Mouse (Mus musculus) urinary bladder, adult 2 months (tissue): ENCODE results near the gene Lancl3. TPM values are rescaled to one million over a fixed set of nuclear protein-coding genes. Genes with fewer than 3 reads are reported as not detected.
A peak's percentile ranks its signal among the peaks of the same experiment; 100 is the strongest.

Experiments
- DNase-seq: peaks from one replicate; pipeline ENCODE4 v3.0.0; 2022; ENCODE audit warnings: low spot score
- polyA plus RNA-seq: library from polyadenylated mRNA; depleted of rRNA; stranded (reverse); fragments of >200 nt; gene quantifications from 2 replicates; pipeline ENCODE4 v1.2.3, GENCODE M21; 2012; rRNA removed

The Lancl3 gene
- polyA plus RNA-seq = 3.4 and 3.5 TPM in 2 replicates

- peak; percentile 30 for DNase-seq
Measured at GRCm38 (mm10) chrX:9199761-9200371, at the start of gene Lancl3. Gene Lancl3 (plus strand): TSS chrX:9199902.

- DNase-seq = no peak
Measured at GRCm38 (mm10) chrX:9179011-9179410, 20.7 kb upstream of the Lancl3 start.

- DNase-seq = no peak
Measured at GRCm38 (mm10) chrX:9181570-9181969, 18.1 kb upstream of the Lancl3 start.

- peak; percentile 33 for DNase-seq
Measured at GRCm38 (mm10) chrX:9200380-9200917, 747 bp downstream of the Lancl3 start.

- no peak for DNase-seq
Measured at GRCm38 (mm10) chrX:9201954-9202353, 2.3 kb downstream of the Lancl3 start.

- DNase-seq = no peak
Measured at GRCm38 (mm10) chrX:9202781-9203405, 3.2 kb downstream of the Lancl3 start.

- DNase-seq = no peak
Measured at GRCm38 (mm10) chrX:9205121-9205520, 5.4 kb downstream of the Lancl3 start.

- no peak for DNase-seq
Measured at GRCm38 (mm10) chrX:9216244-9216643, 16.5 kb downstream of the Lancl3 start.

- no peak for DNase-seq
Measured at GRCm38 (mm10) chrX:9219570-9219969, 19.9 kb downstream of the Lancl3 start.

GRCm38 (mm10) chrX:9221206-9221605 is 21.5 kb downstream of the Lancl3 start:
- no peak for DNase-seq

GRCm38 (mm10) chrX:9221736-9222135 is 22.0 kb downstream of the Lancl3 start:
- DNase-seq = no peak

GRCm38 (mm10) chrX:9222412-9223221 is 22.9 kb downstream of the Lancl3 start:
- DNase-seq = no peak

GRCm38 (mm10) chrX:9227105-9227504 is 27.4 kb downstream of the Lancl3 start:
- DNase-seq = no peak

GRCm38 (mm10) chrX:9240737-9241591 is 41.3 kb downstream of the Lancl3 start:
- no peak for DNase-seq

- no peak for DNase-seq
Measured at GRCm38 (mm10) chrX:9243381-9243864, 43.7 kb downstream of the Lancl3 start.

- no peak for DNase-seq
Measured at GRCm38 (mm10) chrX:9244603-9245336, 45.1 kb downstream of the Lancl3 start.

GRCm38 (mm10) chrX:9248911-9249310 is 49.2 kb downstream of the Lancl3 start:
- DNase-seq = no peak

- no peak for DNase-seq
Measured at GRCm38 (mm10) chrX:9253990-9254389, 54.3 kb downstream of the Lancl3 start.

- no peak for DNase-seq
Measured at GRCm38 (mm10) chrX:9254901-9255300, 55.2 kb downstream of the Lancl3 start.

- no peak for DNase-seq
Measured at GRCm38 (mm10) chrX:9256766-9257165, 57.1 kb downstream of the Lancl3 start, which contains the start of gene Gm14862. Gene Gm14862 (minus strand): TSS chrX:9256899.

- DNase-seq = no peak
Measured at GRCm38 (mm10) chrX:9257831-9258230, 58.1 kb downstream of the Lancl3 start.
